Mouse (Mus musculus): ENCODE data around the gene Cdca5. TPM values are rescaled to one million over a fixed set of nuclear protein-coding genes. Genes with fewer than 3 reads are reported as not detected.

Cdca5 gene
- polyA plus RNA-seq, 1 experiment from 2014 or later = 66.2 TPM

- Histone ChIP-seq H3K4me1 (peaks cover 26% of the 10 kb centered on the region), H3K36me3 (replicated peaks) (peaks cover 60% of the 10 kb centered on the region), H3K9me3 (no peaks in the 10 kb centered on the region), H3K4me3 (peak overlapping the region; percentile 82; the same call in 1 of the 2 replicates), H3K27ac (replicated peaks) (no peak overlapping the region), H3K27me3 (replicated peaks; ENCODE audit: low read depth, poor library complexity, severe bottlenecking) (no peaks in the 10 kb centered on the region)
- 87% methylated on average over 11 of the region's 11 CpGs for WGBS
- no peak for DNase-seq (ENCODE audit: low spot score)
Observed at GRCm38 (mm10) chr19:6048681-6049410, 35.9 kb upstream of the Cdca5 start.

- no peaks in the 10 kb centered on the region for H3K9me3 ChIP-seq
- H3K4me3 ChIP-seq = no peak overlapping the region
- H3K36me3 ChIP-seq (replicated peaks) = peaks cover 85% of the 10 kb centered on the region
- H3K27ac ChIP-seq (replicated peaks) = no peak overlapping the region
- WGBS = 91% methylated on average over 7 of the region's 7 CpGs
- no peaks in the 10 kb centered on the region for H3K27me3 ChIP-seq (replicated peaks; ENCODE audit: low read depth, poor library complexity, severe bottlenecking)
- peaks cover 24% of the 10 kb centered on the region for H3K4me1 ChIP-seq
- no peak for DNase-seq (ENCODE audit: low spot score)
Observed at GRCm38 (mm10) chr19:6052516-6052915, 32.3 kb upstream of the Cdca5 start.

- WGBS = 86% methylated on average over 5 of the region's 5 CpGs
- DNase-seq (ENCODE audit: low spot score) = no peak
- H3K27ac ChIP-seq (replicated peaks) = no peak overlapping the region
- no peaks in the 10 kb centered on the region for H3K27me3 ChIP-seq (replicated peaks; ENCODE audit: low read depth, poor library complexity, severe bottlenecking)
- H3K36me3 ChIP-seq (replicated peaks) = peaks cover 79% of the 10 kb centered on the region
- peaks cover 20% of the 10 kb centered on the region for H3K4me1 ChIP-seq
- no peak overlapping the region for H3K4me3 ChIP-seq
- no peaks in the 10 kb centered on the region for H3K9me3 ChIP-seq
Observed at GRCm38 (mm10) chr19:6054296-6054695, 30.5 kb upstream of the Cdca5 start.

- Histone ChIP-seq H3K4me3 (peak overlapping the region; percentile 70), H3K27ac (replicated peaks) (no peak overlapping the region), H3K4me1 (peaks cover 29% of the 10 kb centered on the region), H3K27me3 (replicated peaks; ENCODE audit: low read depth, poor library complexity, severe bottlenecking) (no peaks in the 10 kb centered on the region), H3K36me3 (replicated peaks) (peaks cover 65% of the 10 kb centered on the region), H3K9me3 (no peaks in the 10 kb centered on the region)
- no peak for DNase-seq (ENCODE audit: low spot score)
- WGBS = 70% methylated on average over 4 of the region's 4 CpGs
Observed at GRCm38 (mm10) chr19:6056696-6057095, 28.1 kb upstream of the Cdca5 start.

GRCm38 (mm10) chr19:6057313-6058096, 27.3 kb upstream of the Cdca5 start, which contains the start of the genes Mrpl49 and Fau:
Mrpl49 (minus strand) TSS chr19:6057785.
Fau (plus strand) TSS chr19:6057844.
- WGBS = under 1% methylated on average over 63 of the region's 63 CpGs

GRCm38 (mm10) chr19:6058513-6058912, 26.3 kb upstream of the Cdca5 start:
- 36% methylated on average over 5 of the region's 5 CpGs for WGBS
- no peak for DNase-seq (ENCODE audit: low spot score)
- Histone ChIP-seq H3K27me3 (replicated peaks; ENCODE audit: low read depth, poor library complexity, severe bottlenecking) (no peaks in the 10 kb centered on the region), H3K4me3 (peak overlapping the region; percentile 70), H3K4me1 (peaks cover 45% of the 10 kb centered on the region), H3K36me3 (replicated peaks) (peaks cover 61% of the 10 kb centered on the region), H3K27ac (replicated peaks) (peak overlapping the region; percentile 90), H3K9me3 (no peaks in the 10 kb centered on the region)

More at GRCm38 (mm10) chr19:6057313-6058096, 27.3 kb upstream of the Cdca5 start, which contains the start of the genes Mrpl49 and Fau:
- peaks cover 37% of the 10 kb centered on the region for H3K4me1 ChIP-seq
- peaks cover 61% of the 10 kb centered on the region for H3K36me3 ChIP-seq (replicated peaks)
- H3K27ac ChIP-seq (replicated peaks) = peak within 1 kb of the TSS; percentile 90
- peak within 1 kb of the TSS; percentile 70 for H3K4me3 ChIP-seq
- H3K27me3 ChIP-seq (replicated peaks; ENCODE audit: low read depth, poor library complexity, severe bottlenecking) = no peaks in the 10 kb centered on the region
- no peaks in the 10 kb centered on the region for H3K9me3 ChIP-seq
- DNase-seq (ENCODE audit: low spot score) = peak; percentile 99

GRCm38 (mm10) chr19:6058966-6059365, 25.8 kb upstream of the Cdca5 start:
- Histone ChIP-seq H3K9me3 (no peaks in the 10 kb centered on the region), H3K27ac (replicated peaks) (no peak overlapping the region), H3K36me3 (replicated peaks) (peaks cover 61% of the 10 kb centered on the region), H3K4me3 (peak overlapping the region; percentile 70), H3K4me1 (peaks cover 45% of the 10 kb centered on the region), H3K27me3 (replicated peaks; ENCODE audit: low read depth, poor library complexity, severe bottlenecking) (no peaks in the 10 kb centered on the region)
- WGBS = 86% methylated on average over 5 of the region's 5 CpGs
- DNase-seq (ENCODE audit: low spot score) = no peak

GRCm38 (mm10) chr19:6061021-6061533, 23.7 kb upstream of the Cdca5 start, which contains the start of gene Znhit2:
Znhit2 (plus strand) TSS chr19:6061192.
- H3K36me3 ChIP-seq (replicated peaks) = peaks cover 41% of the 10 kb centered on the region
- DNase-seq (ENCODE audit: low spot score) = peak; percentile 93
- H3K9me3 ChIP-seq = no peaks in the 10 kb centered on the region
- WGBS = under 1% methylated on average over 58 of the region's 58 CpGs
- H3K4me1 ChIP-seq = peaks cover 45% of the 10 kb centered on the region
- peak within 1 kb of the TSS; percentile 94 for H3K4me3 ChIP-seq
- no peaks in the 10 kb centered on the region for H3K27me3 ChIP-seq (replicated peaks; ENCODE audit: low read depth, poor library complexity, severe bottlenecking)
- H3K27ac ChIP-seq (replicated peaks) = peak within 1 kb of the TSS; percentile 94

- Histone ChIP-seq H3K9me3 (no peaks in the 10 kb centered on the region), H3K4me1 (peaks cover 45% of the 10 kb centered on the region), H3K4me3 (peak overlapping the region; percentile 94), H3K27me3 (replicated peaks; ENCODE audit: low read depth, poor library complexity, severe bottlenecking) (no peaks in the 10 kb centered on the region), H3K36me3 (replicated peaks) (peaks cover 38% of the 10 kb centered on the region), H3K27ac (replicated peaks) (peak overlapping the region; percentile 94)
- WGBS = 3% methylated on average over 44 of the region's 44 CpGs
- DNase-seq (ENCODE audit: low spot score) = peak; percentile 56
Observed at GRCm38 (mm10) chr19:6061641-6062302, 23.0 kb upstream of the Cdca5 start.

- WGBS = 75% methylated on average over 5 of the region's 5 CpGs
- Histone ChIP-seq H3K9me3 (no peaks in the 10 kb centered on the region), H3K4me3 (peak overlapping the region; percentile 94), H3K36me3 (replicated peaks) (peaks cover 38% of the 10 kb centered on the region), H3K27me3 (replicated peaks; ENCODE audit: low read depth, poor library complexity, severe bottlenecking) (no peaks in the 10 kb centered on the region), H3K4me1 (peaks cover 49% of the 10 kb centered on the region), H3K27ac (replicated peaks) (peak overlapping the region; percentile 94)
- DNase-seq (ENCODE audit: low spot score) = peak; percentile 8
Observed at GRCm38 (mm10) chr19:6062418-6062817, 22.4 kb upstream of the Cdca5 start.

GRCm38 (mm10) chr19:6063081-6063480, 21.7 kb upstream of the Cdca5 start:
- H3K36me3 ChIP-seq (replicated peaks) = peaks cover 38% of the 10 kb centered on the region
- peak overlapping the region; percentile 94; the same call in 1 of the 2 replicates for H3K4me3 ChIP-seq
- DNase-seq (ENCODE audit: low spot score) = peak; percentile 7
- no peaks in the 10 kb centered on the region for H3K9me3 ChIP-seq
- H3K27ac ChIP-seq (replicated peaks) = no peak overlapping the region
- H3K27me3 ChIP-seq (replicated peaks; ENCODE audit: low read depth, poor library complexity, severe bottlenecking) = no peaks in the 10 kb centered on the region
- 94% methylated on average over 6 of the region's 6 CpGs for WGBS
- peaks cover 56% of the 10 kb centered on the region for H3K4me1 ChIP-seq

GRCm38 (mm10) chr19:6066571-6066970, 18.2 kb upstream of the Cdca5 start:
- DNase-seq (ENCODE audit: low spot score) = no peak
- WGBS = 42% methylated on average over 5 of the region's 5 CpGs
- Histone ChIP-seq H3K9me3 (no peaks in the 10 kb centered on the region), H3K4me1 (peaks cover 43% of the 10 kb centered on the region), H3K27me3 (replicated peaks; ENCODE audit: low read depth, poor library complexity, severe bottlenecking) (no peaks in the 10 kb centered on the region), H3K36me3 (replicated peaks) (peaks cover 51% of the 10 kb centered on the region), H3K4me3 (peak overlapping the region; percentile 66), H3K27ac (replicated peaks) (peak overlapping the region; percentile 81)

All from embryonic facial prominence, embryonic 10.5 days (tissue).